Mouse (Mus musculus): ENCODE measurements around the gene Pik3c2a.

- peak; percentile 94 for TF ChIP-seq POLR2A (IDR thresholded peaks at IDR 0.05; ENCODE audit: borderline replicate concordance, insufficient read depth, low read length)
- no peak for TF ChIP-seq CTCF (IDR thresholded peaks at IDR 0.05; ENCODE audit: borderline replicate concordance, insufficient read depth, low read depth, low read length)
Observed at GRCm38 (mm10) chr7:116333713-116334668, 109.3 kb downstream of the Pik3c2a start, which contains the start of gene Rps13.

Measured in cerebellum, adult 2 months (tissue).